Mouse (Mus musculus) ZHBTc4 (cell line): ENCODE measurements at regions not wholly inside any gene's neighbourhood (a gene's known extent, or its start where the extent isn't known, plus 50 kb on each side); places are given as distances from the start of the nearest gene placed in this dataset.
A peak's percentile ranks its signal among the peaks of the same experiment; 100 is the strongest.

Experiments
- DNase-seq: peaks from one replicate; pipeline ENCODE4 v3.0.0-alpha.2; 2011; ENCODE audit warnings: low read depth, low spot score

GRCm38 (mm10) chr14:24876508-24876907, 389.6 kb downstream of the Rps24 start:
- DNase-seq: no peak

GRCm38 (mm10) chr14:24877853-24878252, 390.9 kb downstream of the Rps24 start:
- no peak for DNase-seq

- DNase-seq: no peak
Observed at GRCm38 (mm10) chr14:24886164-24886563, 399.2 kb downstream of the Rps24 start.

GRCm38 (mm10) chr14:24886896-24887421, 400.0 kb downstream of the Rps24 start:
- DNase-seq: no peak

GRCm38 (mm10) chr14:24890856-24891255, 403.9 kb downstream of the Rps24 start:
- no peak for DNase-seq

GRCm38 (mm10) chr14:24895196-24895595, 408.3 kb downstream of the Rps24 start:
- DNase-seq: no peak

- no peak for DNase-seq
Observed at GRCm38 (mm10) chr14:24896681-24897080, 409.8 kb downstream of the Rps24 start.

- no peak for DNase-seq
Observed at GRCm38 (mm10) chr14:24900501-24901179, 413.7 kb downstream of the Rps24 start.

GRCm38 (mm10) chr14:24901726-24902125, 414.8 kb downstream of the Rps24 start:
- DNase-seq: no peak

GRCm38 (mm10) chr14:24902870-24903269, 415.9 kb downstream of the Rps24 start:
- no peak for DNase-seq

- DNase-seq: no peak
Observed at GRCm38 (mm10) chr14:24904712-24905111, 417.8 kb downstream of the Rps24 start.

- no peak for DNase-seq
Observed at GRCm38 (mm10) chr14:24906916-24907315, 420.0 kb downstream of the Rps24 start.

GRCm38 (mm10) chr14:24908377-24908776, 421.5 kb downstream of the Rps24 start:
- no peak for DNase-seq

- no peak for DNase-seq
Observed at GRCm38 (mm10) chr14:24911621-24912020, 424.7 kb downstream of the Rps24 start.

GRCm38 (mm10) chr14:24919056-24919455, 432.1 kb downstream of the Rps24 start:
- no peak for DNase-seq

GRCm38 (mm10) chr14:24922006-24922405, 435.1 kb downstream of the Rps24 start:
- no peak for DNase-seq

- DNase-seq: no peak
Observed at GRCm38 (mm10) chr14:24924561-24924960, 437.6 kb downstream of the Rps24 start.

GRCm38 (mm10) chr14:24926086-24927048, 439.4 kb downstream of the Rps24 start:
- DNase-seq: peak; percentile 77

- no peak for DNase-seq
Observed at GRCm38 (mm10) chr14:24928726-24929125, 441.8 kb downstream of the Rps24 start.

GRCm38 (mm10) chr14:24930251-24930650, 443.3 kb downstream of the Rps24 start:
- no peak for DNase-seq

GRCm38 (mm10) chr14:24937876-24938275, 451.0 kb downstream of the Rps24 start:
- no peak for DNase-seq

- DNase-seq: no peak
Observed at GRCm38 (mm10) chr14:24939068-24939467, 452.1 kb downstream of the Rps24 start.
